Mouse (Mus musculus) liver, embryonic 14.5 days (tissue): Measurements from ENCODE around the gene Spty2d1.

Source experiments
- CTCF ChIP-seq: IDR thresholded peaks from 2 replicates; pipeline ENCODE4 v1.5.1; 2016; ENCODE audit warnings: antibody characterized with exemption, low read depth, control low read depth
- EP300 ChIP-seq: IDR thresholded peaks from 2 replicates; pipeline ENCODE4 v1.6.1; 2016; ENCODE audit warnings: antibody characterized with exemption, low read depth

DNA sequence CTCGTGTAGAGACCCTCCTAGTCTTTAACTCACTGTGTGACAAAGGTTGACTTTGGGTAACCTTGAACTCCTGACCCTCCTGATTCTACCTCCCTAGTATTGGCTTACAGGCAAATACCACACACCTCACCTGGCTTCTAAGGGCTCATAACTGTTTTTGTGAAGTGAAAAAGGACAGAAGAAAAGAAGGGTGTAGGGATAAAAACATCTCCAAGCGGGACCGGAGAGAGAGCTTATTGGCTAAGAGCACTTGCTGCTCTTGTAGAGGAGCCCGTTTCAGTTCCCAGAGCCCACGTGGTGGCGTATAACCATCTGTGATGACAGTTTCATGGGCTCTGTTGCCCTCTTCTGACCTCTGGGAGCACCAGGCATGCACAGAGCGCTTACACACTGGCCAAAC, 8.9 kb upstream of the Spty2d1 start:
- TF ChIP-seq CTCF: no peak
- no peak for TF ChIP-seq EP300
